In the genomic region with DNA sequence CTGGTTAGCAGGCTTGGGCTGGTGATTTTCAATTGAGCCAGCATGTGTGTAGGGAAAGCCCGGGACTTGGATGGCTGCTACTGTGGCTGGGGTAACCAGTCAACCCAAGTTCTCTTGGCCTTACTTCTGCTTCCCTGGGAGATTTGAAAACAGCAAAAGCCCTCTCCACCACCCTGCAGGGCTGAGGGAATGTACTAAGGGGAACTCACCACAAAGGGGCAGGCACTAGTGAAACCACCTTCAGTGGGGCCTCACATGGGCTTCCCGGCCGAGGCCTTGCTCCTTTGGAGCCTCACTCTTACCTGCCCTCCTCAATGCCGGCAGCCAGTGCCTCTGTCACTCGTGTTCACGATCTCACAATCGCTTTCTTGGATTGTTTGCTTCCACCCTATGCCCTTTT, we compare ENCODE assay signal across 11 mouse cellular contexts. TPM values are rescaled to one million over a fixed set of nuclear protein-coding genes. Genes with fewer than 3 reads are reported as not detected.
DNase-seq lines count a peak whose midpoint lies in the region; ATAC-seq and TF ChIP-seq lines count a peak whose summit lies in the region.
"Had no signal": no experiment of that assay in that cellular context is flagged by ENCODE, and none has a peak within 500 bp of the region (broad histone marks: within the 10 kb centered on the region; RNA-seq: fewer than 3 reads in every experiment).

No protein-coding gene starts in this region.

- peaks cover 58% of the 10 kb centered on the region for H3K27me3 ChIP-seq in hindbrain, embryonic 10.5 days (ENCODE audit: insufficient read depth, poor library complexity, severe bottlenecking)
- H3K27me3 ChIP-seq in hindbrain, embryonic 16.5 days (replicated peaks; ENCODE audit: control insufficient read depth, insufficient read depth, low read length): peaks cover 2% of the 10 kb centered on the region; the same call in 1 of the 2 replicates
- H3K27me3 ChIP-seq in liver, embryonic 12.5 days (replicated peaks): peaks cover 25% of the 10 kb centered on the region
- H3K27me3 ChIP-seq in splenic B cell, adult 2 months (ENCODE audit: control insufficient read depth, insufficient read depth, low read length, poor library complexity, severe bottlenecking): no peaks in the 10 kb centered on the region
- no peaks in the 10 kb centered on the region; the same call in 1 of the 2 replicates for H3K27me3 ChIP-seq in stomach, postnatal 0 days (ENCODE audit: control insufficient read depth, insufficient read depth, low read length)

- ATAC-seq in hindbrain, embryonic 16.5 days: no peak
- ATAC-seq in liver, embryonic 12.5 days: no peak
- ATAC-seq in stomach, postnatal 0 days (ENCODE audit: low FRiP score, low TSS enrichment): no peak

- no peak overlapping the region for H3K9ac ChIP-seq in hindbrain, embryonic 16.5 days (ENCODE audit: low read depth, low read length)
- H3K9ac ChIP-seq in liver, embryonic 12.5 days: peak overlapping the region; percentile 100
- no peak overlapping the region for H3K9ac ChIP-seq in stomach, postnatal 0 days (ENCODE audit: low read length)

- 78% methylated on average over 7 of the region's 7 CpGs for WGBS in hindbrain, embryonic 10.5 days
- 68% methylated on average over 7 of the region's 7 CpGs for WGBS in hindbrain, embryonic 16.5 days
- WGBS in liver, embryonic 12.5 days (ENCODE audit: insufficient replicate concordance): 30% methylated on average over 7 of the region's 7 CpGs
- 53% methylated on average over 7 of the region's 7 CpGs for WGBS in stomach, postnatal 0 days

- peaks cover 21% of the 10 kb centered on the region for H3K4me1 ChIP-seq in hindbrain, embryonic 10.5 days (replicated peaks)
- H3K4me1 ChIP-seq in hindbrain, embryonic 16.5 days (ENCODE audit: control insufficient read depth, insufficient read depth, low read depth, low read length): peaks cover 8% of the 10 kb centered on the region
- H3K4me1 ChIP-seq in liver, embryonic 12.5 days: peaks cover 64% of the 10 kb centered on the region
- H3K4me1 ChIP-seq in stomach, postnatal 0 days (replicated peaks; ENCODE audit: control insufficient read depth, insufficient read depth): 0 out of 2 replicates have a peak, but pooled peaks cover 3% of the 10 kb centered on the region

- H3K4me2 ChIP-seq in hindbrain, embryonic 16.5 days (ENCODE audit: low read length): no peak overlapping the region; the same call in 1 of the 2 replicates
- peak overlapping the region; percentile 89 for H3K4me2 ChIP-seq in liver, embryonic 12.5 days
- no peak overlapping the region for H3K4me2 ChIP-seq in stomach, postnatal 0 days (replicated peaks; ENCODE audit: low read depth)

- H3K27ac ChIP-seq in hindbrain, embryonic 10.5 days: 0 out of 2 replicates have a peak overlapping the region, but pooled peaks have one; percentile 89
- H3K27ac ChIP-seq in hindbrain, embryonic 16.5 days (ENCODE audit: low read depth, low read length): no peak overlapping the region
- peak overlapping the region; percentile 98 for H3K27ac ChIP-seq in liver, embryonic 12.5 days
- no peak overlapping the region for H3K27ac ChIP-seq in stomach, postnatal 0 days (replicated peaks)

- no peak for TF ChIP-seq EP300 in stomach, postnatal 0 days (optimal IDR thresholded peaks at IDR 0.05)

- DNase-seq in hindbrain, embryonic 10.5 days (ENCODE audit: low spot score): no peak
- peak; percentile 46 for DNase-seq in spleen, adult 12 weeks (ENCODE audit: low spot score)
- no peak for DNase-seq in spleen, adult 18-20 months
- DNase-seq in splenic B cell, adult 2 months (ENCODE audit: low read depth, low spot score): peak; percentile 13
- no peak for DNase-seq in stomach, postnatal 0 days (ENCODE audit: low spot score)
- no peak for DNase-seq in neural tube, embryonic 10.5 days (ENCODE audit: extremely low spot score, low spot score)
- DNase-seq: right cerebral cortex, postnatal 4 days; thymus, adult 2 months had no signal

- TF ChIP-seq CTCF in stomach, postnatal 0 days (IDR thresholded peaks at IDR 0.05; ENCODE audit: low read depth): no peak

- peak overlapping the region; percentile 2; the same call in 1 of the 2 replicates for H3K4me3 ChIP-seq in hindbrain, embryonic 10.5 days
- no peak overlapping the region for H3K4me3 ChIP-seq in hindbrain, embryonic 16.5 days (ENCODE audit: low read length)
- peak overlapping the region; percentile 97 for H3K4me3 ChIP-seq in liver, embryonic 12.5 days
- H3K4me3 ChIP-seq in stomach, postnatal 0 days (ENCODE audit: low read depth, low read length): no peak overlapping the region
- H3K4me3 ChIP-seq: megakaryocyte, embryonic 14.5 days had no signal

- no peaks in the 10 kb centered on the region for H3K36me3 ChIP-seq in hindbrain, embryonic 10.5 days
- no peaks in the 10 kb centered on the region for H3K36me3 ChIP-seq in hindbrain, embryonic 16.5 days (ENCODE audit: control insufficient read depth, insufficient read depth, low read length)
- H3K36me3 ChIP-seq in liver, embryonic 12.5 days: peaks cover 32% of the 10 kb centered on the region
- no peaks in the 10 kb centered on the region for H3K36me3 ChIP-seq in splenic B cell, adult 2 months (ENCODE audit: control insufficient read depth, insufficient read depth, low read length, poor library complexity, severe bottlenecking)
- no peaks in the 10 kb centered on the region for H3K36me3 ChIP-seq in stomach, postnatal 0 days (ENCODE audit: control insufficient read depth, insufficient read depth, low read length)

- no peaks in the 10 kb centered on the region for H3K9me3 ChIP-seq in hindbrain, embryonic 10.5 days
- H3K9me3 ChIP-seq in hindbrain, embryonic 16.5 days (ENCODE audit: control insufficient read depth, low read length): no peaks in the 10 kb centered on the region
- H3K9me3 ChIP-seq in liver, embryonic 12.5 days (replicated peaks): no peaks in the 10 kb centered on the region
- no peaks in the 10 kb centered on the region for H3K9me3 ChIP-seq in stomach, postnatal 0 days (ENCODE audit: control insufficient read depth, low read length)
- H3K9me3 ChIP-seq: megakaryocyte, embryonic 14.5 days had no signal

RNA-seq across cellular contexts. Expression of gene Tspan33, which starts 2.0 kb away (rescaled TPM):
- polyA plus RNA-seq in hindbrain, embryonic 10.5 days (2016; fragmentation: Nextera tagmentation; extraction: Ambion mirVana): 9.7 and 9.9 TPM in 2 replicates
- polyA plus RNA-seq in hindbrain, embryonic 16.5 days (2015; fragmentation: Nextera tagmentation; extraction: Ambion mirVana): 10.8 and 15.2 TPM in 2 replicates
- 197 and 203 TPM in 2 replicates for polyA plus RNA-seq in liver, embryonic 12.5 days (2016; fragmentation: Nextera tagmentation; extraction: Ambion mirVana)
- polyA plus RNA-seq in stomach, postnatal 0 days (2015; fragmentation: Nextera tagmentation; extraction: Ambion mirVana): 4.0 and 4.4 TPM in 2 replicates

RNA-seq across cellular contexts. Expression of gene Smo, which starts 39.3 kb away (rescaled TPM):
- polyA plus RNA-seq in hindbrain, embryonic 10.5 days (2016; fragmentation: Nextera tagmentation; extraction: Ambion mirVana): 50.3 and 50.4 TPM in 2 replicates
- 10.4 and 14.2 TPM in 2 replicates for polyA plus RNA-seq in hindbrain, embryonic 16.5 days (2015; fragmentation: Nextera tagmentation; extraction: Ambion mirVana)
- polyA plus RNA-seq in liver, embryonic 12.5 days (2016; fragmentation: Nextera tagmentation; extraction: Ambion mirVana): 10.4 and 11.1 TPM in 2 replicates
- polyA plus RNA-seq in stomach, postnatal 0 days (2015; fragmentation: Nextera tagmentation; extraction: Ambion mirVana): 10.8 and 14.1 TPM in 2 replicates

Comparison
In these comparisons a context has a peak if more than half of its experiments do, and no peak if none do; other contexts are left out.
1. DNase-seq: peak in spleen, adult 12 weeks (single experiment) and splenic B cell, adult 2 months (single experiment); none in hindbrain, embryonic 10.5 days (single experiment), spleen, adult 18-20 months (0 of 2), stomach, postnatal 0 days (single experiment) and neural tube, embryonic 10.5 days (single experiment).
2. H3K27ac ChIP-seq: peak in hindbrain, embryonic 10.5 days (single experiment) and liver, embryonic 12.5 days (single experiment); none in hindbrain, embryonic 16.5 days (single experiment) and stomach, postnatal 0 days (single experiment).
3. H3K4me3 ChIP-seq: peak in hindbrain, embryonic 10.5 days (single experiment) and liver, embryonic 12.5 days (single experiment); none in hindbrain, embryonic 16.5 days (single experiment) and stomach, postnatal 0 days (single experiment).
4. RNA of gene Tspan33, which starts 2.0 kb away (polyA plus RNA-seq): 197 to 203 TPM in liver, embryonic 12.5 days; 10.8 to 15.2 TPM in hindbrain, embryonic 16.5 days, 9.7 to 9.9 TPM in hindbrain, embryonic 10.5 days and 4.0 to 4.4 TPM in stomach, postnatal 0 days; every median in the first group is over 10 times any median in the second.